Mouse (Mus musculus) ES-Bruce4 (cell line): ENCODE measurements around the gene Nudt5. TPM values are rescaled to one million over a fixed set of nuclear protein-coding genes. Genes with fewer than 3 reads are reported as not detected.

Experiments used
- H3K27ac ChIP-seq: 2 replicates; pipeline ENCODE4 v1.5.1; 2012; ENCODE audit warnings: low read length, inconsistent platforms; ENCODE audit not compliant: insufficient read depth
- H3K27me3 ChIP-seq: 2 replicates; pipeline ENCODE4 v1.6.1; 2012; ENCODE audit warnings: mild to moderate bottlenecking, low read length, inconsistent platforms; ENCODE audit not compliant: control insufficient read depth, poor library complexity, insufficient read depth, severe bottlenecking
- H3K36me3 ChIP-seq: 2 replicates; pipeline ENCODE4 v1.6.1; 2012; ENCODE audit warnings: inconsistent platforms, mild to moderate bottlenecking, low read length, moderate library complexity; ENCODE audit not compliant: control insufficient read depth, poor library complexity, insufficient read depth, severe bottlenecking
- H3K4me1 ChIP-seq: one replicate; pipeline ENCODE4 v1.8.1; 2011; ENCODE audit warnings: low read length; ENCODE audit not compliant: control insufficient read depth, insufficient read depth
- H3K4me3 ChIP-seq: 2 replicates; pipeline ENCODE4 v1.5.1; 2011; ENCODE audit warnings: low read depth, mild to moderate bottlenecking, low read length
- H3K9ac ChIP-seq: 2 replicates; pipeline ENCODE4 v1.6.1; 2012; ENCODE audit warnings: low read depth, mild to moderate bottlenecking, inconsistent platforms; ENCODE audit not compliant: poor library complexity, severe bottlenecking
- H3K9me3 ChIP-seq: replicated peaks from 2 replicates; pipeline ENCODE4 v1.6.1; 2012; ENCODE audit warnings: mild to moderate bottlenecking, low read length, inconsistent platforms; ENCODE audit not compliant: control insufficient read depth, poor library complexity, insufficient read depth, severe bottlenecking
- CTCF ChIP-seq: IDR thresholded peaks from one replicate; pipeline ENCODE4 v1.8.1; 2011; ENCODE audit warnings: low read depth, low read length
- EP300 ChIP-seq: IDR thresholded peaks from 2 replicates; pipeline ENCODE4 v1.6.1; 2011; ENCODE audit warnings: low read depth, low read length; ENCODE audit not compliant: insufficient read depth
- POLR2A ChIP-seq: IDR thresholded peaks from one replicate; pipeline ENCODE4 v1.8.1; 2011; ENCODE audit warnings: low read length; ENCODE audit not compliant: insufficient read depth
- polyA plus RNA-seq: library from polyadenylated mRNA; stranded (reverse); fragments of >200 nt; gene quantifications from 2 replicates; pipeline ENCODE4 v1.2.4, GENCODE M21; 2011; ENCODE audit warnings: low read depth; ENCODE audit not compliant: missing spikeins, insufficient read depth, insufficient read length

The Nudt5 gene
- polyA plus RNA-seq, 1 experiment: 112 TPM

GRCm38 (mm10) chr2:5824213-5824612 is 20.6 kb upstream of the Nudt5 start:
- H3K27ac ChIP-seq: no peak overlapping the region
- H3K4me3 ChIP-seq: no peak overlapping the region
- H3K9ac ChIP-seq: no peak overlapping the region
- peaks cover 7% of the 10 kb centered on the region for H3K36me3 ChIP-seq
- no peaks in the 10 kb centered on the region for H3K4me1 ChIP-seq
- no peaks in the 10 kb centered on the region for H3K27me3 ChIP-seq
- TF ChIP-seq POLR2A: no peak
- TF ChIP-seq CTCF: peak; percentile 1
- no peaks in the 10 kb centered on the region for H3K9me3 ChIP-seq

- TF ChIP-seq POLR2A (no peak), EP300 (no peak), CTCF (no peak)
- Histone ChIP-seq H3K4me3 (no peak overlapping the region), H3K4me1 (no peaks in the 10 kb centered on the region)
Observed at GRCm38 (mm10) chr2:5824685-5825084, 20.1 kb upstream of the Nudt5 start.

GRCm38 (mm10) chr2:5825265-5825913 is 19.4 kb upstream of the Nudt5 start:
- H3K27ac ChIP-seq: no peak overlapping the region
- no peak for TF ChIP-seq POLR2A
- TF ChIP-seq CTCF: no peak
- no peak for TF ChIP-seq EP300
- peaks cover 7% of the 10 kb centered on the region for H3K36me3 ChIP-seq
- H3K9me3 ChIP-seq: no peaks in the 10 kb centered on the region
- no peaks in the 10 kb centered on the region for H3K27me3 ChIP-seq
- no peaks in the 10 kb centered on the region for H3K4me1 ChIP-seq
- H3K4me3 ChIP-seq: no peak overlapping the region
- no peak overlapping the region for H3K9ac ChIP-seq

More at GRCm38 (mm10) chr2:5824685-5825084, 20.1 kb upstream of the Nudt5 start:
- Histone ChIP-seq H3K36me3 (peaks cover 7% of the 10 kb centered on the region), H3K9me3 (no peaks in the 10 kb centered on the region), H3K27ac (no peak overlapping the region), H3K27me3 (no peaks in the 10 kb centered on the region), H3K9ac (no peak overlapping the region)

- peaks cover 15% of the 10 kb centered on the region; the same call in 1 of the 2 replicates for H3K36me3 ChIP-seq
- H3K4me3 ChIP-seq: no peak overlapping the region
- peaks cover 1% of the 10 kb centered on the region for H3K4me1 ChIP-seq
- no peaks in the 10 kb centered on the region for H3K9me3 ChIP-seq
- H3K27ac ChIP-seq: no peak overlapping the region
- H3K9ac ChIP-seq: no peak overlapping the region
- TF ChIP-seq CTCF: no peak
- TF ChIP-seq EP300: no peak
- TF ChIP-seq POLR2A: no peak
- H3K27me3 ChIP-seq: no peaks in the 10 kb centered on the region
Observed at GRCm38 (mm10) chr2:5840815-5841214, 4.0 kb upstream of the Nudt5 start.

GRCm38 (mm10) chr2:5844181-5844872 is 492 bp upstream of the Nudt5 start:
- Histone ChIP-seq H3K27ac (peak overlapping the region; percentile 3; the same call in 1 of the 2 replicates), H3K36me3 (peaks cover 15% of the 10 kb centered on the region; the same call in 1 of the 2 replicates)

GRCm38 (mm10) chr2:5845826-5846225 is 1.0 kb downstream of the Nudt5 start:
- Histone ChIP-seq H3K4me3 (peak overlapping the region; percentile 85), H3K4me1 (no peaks in the 10 kb centered on the region), H3K27me3 (no peaks in the 10 kb centered on the region), H3K9ac (peak overlapping the region; percentile 72), H3K27ac (no peak overlapping the region), H3K36me3 (peaks cover 11% of the 10 kb centered on the region; the same call in 1 of the 2 replicates), H3K9me3 (no peaks in the 10 kb centered on the region)
- no peak for TF ChIP-seq CTCF
- no peak for TF ChIP-seq EP300
- TF ChIP-seq POLR2A: no peak

More at GRCm38 (mm10) chr2:5844181-5844872, 492 bp upstream of the Nudt5 start:
- Histone ChIP-seq H3K4me1 (no peaks in the 10 kb centered on the region), H3K9me3 (no peaks in the 10 kb centered on the region), H3K9ac (peak overlapping the region; percentile 72), H3K27me3 (no peaks in the 10 kb centered on the region), H3K4me3 (peak overlapping the region; percentile 85)
- TF ChIP-seq EP300 (no peak), POLR2A (no peak), CTCF (no peak)
